Mouse (Mus musculus) forebrain, embryonic 16.5 days (tissue): ENCODE results near the gene BC025920. TPM values are rescaled to one million over a fixed set of nuclear protein-coding genes. Genes with fewer than 3 reads are reported as not detected.
"Not testable (repeated sequence)": the region's sequence is repeated elsewhere in the genome, so short reads cannot be mapped to it uniquely, and the experiment has no call there.

Source experiments
- ATAC-seq: fragments of 200-750 bp; cut with Nextera tagmentation; 2 replicates; pipeline ENCODE4 v1.8.0; 2017; ENCODE audit warnings: mild to moderate bottlenecking, moderate library complexity
- H3K27ac ChIP-seq: fragments of 300-500 bp; sonication (generic); 2 replicates; pipeline ENCODE4 v1.5.1; 2014; ENCODE audit warnings: low read length, control low read depth
- H3K27me3 ChIP-seq: fragments of 300-500 bp; sonication (generic); replicated peaks from 2 replicates; pipeline ENCODE4 v1.6.1; 2014; ENCODE audit warnings: low read length; ENCODE audit not compliant: control insufficient read depth, insufficient read depth
- H3K36me3 ChIP-seq: fragments of 300-500 bp; sonication (generic); 2 replicates; pipeline ENCODE4 v1.6.1; 2014; ENCODE audit not compliant: control insufficient read depth, insufficient read depth
- H3K4me1 ChIP-seq: fragments of 300-500 bp; sonication (generic); replicated peaks from 2 replicates; pipeline ENCODE4 v1.6.1; 2014; ENCODE audit warnings: low read length; ENCODE audit not compliant: control insufficient read depth, insufficient read depth
- H3K4me2 ChIP-seq: fragments of 300-500 bp; sonication (generic); 2 replicates; pipeline ENCODE4 v1.6.1; 2014; ENCODE audit warnings: mild to moderate bottlenecking, low read length, control low read depth
- H3K4me3 ChIP-seq: fragments of 300-500 bp; sonication (generic); replicated peaks from 2 replicates; pipeline ENCODE4 v1.5.1; 2014; ENCODE audit warnings: mild to moderate bottlenecking, low read length, control low read depth
- H3K9ac ChIP-seq: fragments of 300-500 bp; sonication (generic); replicated peaks from 2 replicates; pipeline ENCODE4 v1.6.1; 2014; ENCODE audit warnings: low read depth, low read length, control low read depth
- H3K9me3 ChIP-seq: fragments of 300-500 bp; sonication (generic); 2 replicates; pipeline ENCODE4 v1.6.1; 2016; ENCODE audit warnings: low read length; ENCODE audit not compliant: control insufficient read depth
- WGBS: fragments of 180-500 bp; shearing (Covaris S2); extraction: QIAGEN DNeasy Blood & Tissue Kit; methylation state at CpG from one replicate; pipeline ENCODE4 v1.1.7; 2014; 5-methylcytosine and 5-hydroxymethylcytosine counted together
- polyA plus RNA-seq: library from polyadenylated mRNA; unstranded; fragments of >200 nt; fragmentation: Nextera tagmentation; extraction: Ambion mirVana; gene quantifications from 2 replicates; pipeline ENCODE4 v1.2.1, GENCODE M21; 2015

The BC025920 gene
- polyA plus RNA-seq, 1 experiment from 2014 or later = 2.7 TPM

DNA sequence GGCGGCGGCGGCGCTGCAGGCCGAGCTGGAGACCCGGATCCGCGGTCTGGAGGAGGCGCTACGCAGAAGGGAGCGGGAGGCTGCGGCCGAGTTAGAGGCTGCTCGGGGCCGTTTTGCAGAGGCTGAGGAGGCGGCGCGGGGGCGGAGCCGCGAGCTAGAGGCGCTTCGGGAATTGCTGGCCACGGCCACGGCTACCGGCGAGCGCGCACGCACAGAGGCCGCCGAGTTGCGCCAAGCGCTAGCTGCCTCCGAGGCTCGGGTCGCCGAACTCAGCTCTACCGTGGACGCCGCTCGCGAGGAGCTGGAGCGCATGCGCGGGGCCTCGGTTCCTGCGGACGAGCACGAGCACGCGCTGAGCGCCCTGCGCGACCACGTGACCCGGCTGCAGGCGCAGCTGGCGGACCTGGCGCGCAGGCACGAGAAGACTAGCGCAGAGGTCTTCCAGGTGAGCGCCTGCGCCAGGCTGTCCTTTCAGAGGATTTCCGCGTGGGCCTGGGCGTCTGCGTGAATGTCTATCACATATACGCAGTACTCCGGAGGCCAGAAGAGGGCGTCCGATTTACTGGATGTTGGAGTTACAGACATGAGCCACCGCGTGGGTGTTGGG is 37.5 kb downstream of the BC025920 start:
- peak overlapping the region; percentile 86 for H3K4me3 ChIP-seq
- WGBS = under 1% methylated on average over 75 of the region's 75 CpGs
- ATAC-seq = peak; percentile 88

GRCm38 (mm10) chr10:81644162-81644561 is 38.1 kb downstream of the BC025920 start:
- H3K27ac ChIP-seq = peak overlapping the region; percentile 94
- ATAC-seq = peak; percentile 13
- H3K9ac ChIP-seq = peak overlapping the region; percentile 99
- H3K9me3 ChIP-seq = no peaks in the 10 kb centered on the region
- H3K4me2 ChIP-seq = peak overlapping the region; percentile 98
- H3K36me3 ChIP-seq = no peaks in the 10 kb centered on the region
- no peaks in the 10 kb centered on the region for H3K27me3 ChIP-seq
- H3K4me3 ChIP-seq = peak overlapping the region; percentile 86
- H3K4me1 ChIP-seq = peaks cover 29% of the 10 kb centered on the region
- WGBS = 50% methylated on average over 2 of the region's 2 CpGs

More for the DNA sequence above, 37.5 kb downstream of the BC025920 start:
- peak overlapping the region; percentile 94 for H3K27ac ChIP-seq
- H3K4me1 ChIP-seq = peaks cover 27% of the 10 kb centered on the region
- no peaks in the 10 kb centered on the region for H3K27me3 ChIP-seq
- H3K36me3 ChIP-seq = no peaks in the 10 kb centered on the region
- no peaks in the 10 kb centered on the region for H3K9me3 ChIP-seq
- H3K9ac ChIP-seq = peak overlapping the region; percentile 99
- peak overlapping the region; percentile 98 for H3K4me2 ChIP-seq

GRCm38 (mm10) chr10:81644716-81645115 is 38.6 kb downstream of the BC025920 start:
- Histone ChIP-seq H3K9me3 (no peaks in the 10 kb centered on the region), H3K9ac (no peak overlapping the region), H3K4me2 (no peak overlapping the region), H3K4me3 (no peak overlapping the region), H3K27ac (no peak overlapping the region), H3K4me1 (peaks cover 29% of the 10 kb centered on the region), H3K27me3 (no peaks in the 10 kb centered on the region), H3K36me3 (no peaks in the 10 kb centered on the region)
- WGBS = 90% methylated on average over 18 of the region's 18 CpGs
- ATAC-seq = no peak

- no peak for ATAC-seq
- 87% methylated on average over 4 of the region's 4 CpGs for WGBS
Observed at GRCm38 (mm10) chr10:81645391-81645790, 39.3 kb downstream of the BC025920 start.

GRCm38 (mm10) chr10:81646015-81646555 is 40.0 kb downstream of the BC025920 start:
- no peak overlapping the region for H3K4me3 ChIP-seq
- WGBS = 88% methylated on average over 7 of the region's 7 CpGs

More at GRCm38 (mm10) chr10:81645391-81645790, 39.3 kb downstream of the BC025920 start:
- no peak overlapping the region for H3K9ac ChIP-seq
- H3K9me3 ChIP-seq = no peaks in the 10 kb centered on the region
- no peak overlapping the region for H3K27ac ChIP-seq
- no peak overlapping the region for H3K4me3 ChIP-seq
- no peak overlapping the region for H3K4me2 ChIP-seq
- H3K36me3 ChIP-seq = no peaks in the 10 kb centered on the region
- no peaks in the 10 kb centered on the region for H3K27me3 ChIP-seq
- H3K4me1 ChIP-seq = peaks cover 33% of the 10 kb centered on the region

GRCm38 (mm10) chr10:81648803-81649775 is 43.0 kb downstream of the BC025920 start, which contains the start of gene Gm10778:
Gm10778 (plus strand) TSS chr10:81649059.
- 2% methylated on average over 35 of the region's 52 CpGs for WGBS
- Histone ChIP-seq H3K27ac (peak within 1 kb of the TSS; percentile 67), H3K4me3 (peak within 1 kb of the TSS; percentile 52), H3K9ac (peak within 1 kb of the TSS; percentile 63), H3K9me3 (peaks cover 12% of the 10 kb centered on the region), H3K4me2 (peak within 1 kb of the TSS; percentile 67)
- not testable (repeated sequence) for H3K36me3 ChIP-seq, H3K27me3 ChIP-seq, H3K4me1 ChIP-seq
- ATAC-seq = peak; percentile 97

More at GRCm38 (mm10) chr10:81646015-81646555, 40.0 kb downstream of the BC025920 start:
- H3K9me3 ChIP-seq = no peaks in the 10 kb centered on the region
- no peak overlapping the region for H3K9ac ChIP-seq
- no peak overlapping the region for H3K4me2 ChIP-seq
- peaks cover 33% of the 10 kb centered on the region for H3K4me1 ChIP-seq
- no peak for ATAC-seq
- no peaks in the 10 kb centered on the region for H3K36me3 ChIP-seq
- H3K27me3 ChIP-seq = no peaks in the 10 kb centered on the region
- H3K27ac ChIP-seq = no peak overlapping the region

DNA sequence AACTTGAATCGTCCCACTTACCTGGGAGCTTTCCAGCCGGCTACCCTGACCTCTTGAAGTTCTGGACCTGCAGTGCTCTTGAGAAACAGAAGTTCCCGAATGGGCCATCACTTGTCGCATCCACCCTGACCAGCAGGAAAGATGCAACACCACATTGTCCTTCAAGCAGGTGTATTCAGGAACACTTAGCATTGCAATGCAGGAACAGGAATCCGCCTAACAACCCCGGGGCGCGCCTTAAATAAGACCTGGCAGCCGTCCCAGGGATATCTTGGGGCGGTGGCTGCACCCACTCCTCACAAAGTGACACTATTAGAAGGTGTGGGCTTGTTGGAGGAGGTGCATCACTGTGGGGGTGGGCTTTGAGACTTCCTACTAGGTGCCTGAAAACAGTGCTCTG is 49.1 kb downstream of the BC025920 start:
- H3K27me3 ChIP-seq = no peaks in the 10 kb centered on the region
- no peak overlapping the region for H3K4me3 ChIP-seq
- H3K36me3 ChIP-seq = peaks cover 17% of the 10 kb centered on the region
- ATAC-seq = no peak
- 97% methylated on average over 10 of the region's 10 CpGs for WGBS
- H3K4me2 ChIP-seq = no peak overlapping the region
- H3K27ac ChIP-seq = no peak overlapping the region
- peaks cover 37% of the 10 kb centered on the region for H3K9me3 ChIP-seq
- H3K9ac ChIP-seq = no peak overlapping the region
- peaks cover under 1% of the 10 kb centered on the region; the same call in 1 of the 2 replicates for H3K4me1 ChIP-seq

GRCm38 (mm10) chr10:81656174-81656573 is 50.1 kb downstream of the BC025920 start:
- ATAC-seq = no peak

More at GRCm38 (mm10) chr10:81656174-81656573, 50.1 kb downstream of the BC025920 start:
- H3K27me3 ChIP-seq = no peaks in the 10 kb centered on the region
- peaks cover 41% of the 10 kb centered on the region for H3K9me3 ChIP-seq
- WGBS = 98% methylated on average over 2 of the region's 2 CpGs
- no peak overlapping the region for H3K27ac ChIP-seq
- no peak overlapping the region for H3K4me2 ChIP-seq
- H3K36me3 ChIP-seq = peaks cover 17% of the 10 kb centered on the region
- no peak overlapping the region for H3K4me3 ChIP-seq
- H3K9ac ChIP-seq = no peak overlapping the region
- H3K4me1 ChIP-seq = no peaks in the 10 kb centered on the region
